Mouse (Mus musculus) yolk sac, embryonic 10.5 days (tissue): ENCODE data around the gene Zfp212.

Source experiments
- DNase-seq: peaks from one replicate; pipeline ENCODE4 v3.0.0-alpha.2; 2017; ENCODE audit warnings: low spot score

Zfp212 gene

DNA sequence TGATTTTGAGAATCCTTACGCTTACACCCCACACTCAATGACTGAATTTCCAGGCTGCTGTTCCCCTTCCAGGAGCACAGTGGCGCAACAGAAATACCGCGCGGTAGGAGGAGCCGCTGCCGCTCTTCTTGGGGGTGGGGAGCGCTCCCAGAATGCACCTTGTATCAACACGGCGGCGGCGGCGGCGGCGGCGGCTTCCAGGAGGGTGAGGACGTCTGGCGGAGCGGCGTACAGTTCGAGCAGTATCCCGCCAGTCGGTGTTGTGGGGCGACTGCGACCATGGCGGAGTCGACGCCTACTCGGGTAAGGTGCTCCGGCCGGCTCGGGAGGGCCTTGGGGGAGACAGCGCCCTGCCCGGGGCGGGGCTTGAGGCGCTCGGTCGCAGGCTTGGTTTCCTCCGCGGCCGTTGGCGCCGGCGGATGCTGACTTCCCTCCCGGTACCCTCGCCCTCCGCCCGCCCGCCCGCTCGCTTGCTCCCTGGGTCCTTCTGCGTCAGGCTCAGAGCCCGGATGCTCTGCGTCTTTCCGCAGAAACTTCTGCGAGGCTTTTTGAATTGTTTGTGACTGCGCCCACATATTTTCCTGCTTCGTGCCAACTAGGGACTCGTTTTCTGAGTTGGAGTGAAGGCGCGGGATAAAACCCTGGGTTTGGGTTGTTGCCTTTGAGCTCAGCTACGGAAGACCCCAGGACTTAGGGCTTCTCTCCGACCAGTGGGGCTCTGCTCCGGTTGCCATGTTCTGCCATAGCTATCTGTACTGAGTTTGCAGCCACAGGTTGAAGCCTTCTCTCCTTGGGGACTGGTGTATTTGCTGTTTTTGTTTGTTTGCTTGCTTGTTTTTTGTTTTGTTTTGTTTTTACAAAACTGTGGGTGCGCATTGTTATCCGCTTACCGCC is at the start of gene Zfp212:
Gene Zfp212, plus strand, starts transcription at position 30 of the 894 bp plus-strand sequence.
- peak; percentile 92 for DNase-seq

DNA sequence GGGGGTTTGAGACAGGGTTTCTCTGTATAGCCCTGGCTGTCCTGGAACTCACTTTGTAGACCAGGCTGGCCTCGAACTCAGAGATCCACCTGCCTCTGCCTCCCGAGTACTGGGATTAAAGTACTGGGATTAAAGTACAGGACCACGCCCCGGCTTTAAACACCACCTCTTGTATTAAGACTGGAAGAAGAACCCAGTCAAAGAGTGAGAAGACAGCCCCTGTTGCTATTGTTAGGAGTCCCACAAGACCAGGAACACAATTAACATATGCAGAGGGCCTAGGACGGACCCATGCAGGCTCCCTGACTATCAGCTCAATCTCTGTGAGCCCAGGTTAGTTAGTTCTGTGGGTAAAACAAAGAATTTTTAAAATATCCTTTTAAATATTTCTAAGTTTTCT is 48.0 kb upstream of the Zfp212 start:
- no peak for DNase-seq

DNA sequence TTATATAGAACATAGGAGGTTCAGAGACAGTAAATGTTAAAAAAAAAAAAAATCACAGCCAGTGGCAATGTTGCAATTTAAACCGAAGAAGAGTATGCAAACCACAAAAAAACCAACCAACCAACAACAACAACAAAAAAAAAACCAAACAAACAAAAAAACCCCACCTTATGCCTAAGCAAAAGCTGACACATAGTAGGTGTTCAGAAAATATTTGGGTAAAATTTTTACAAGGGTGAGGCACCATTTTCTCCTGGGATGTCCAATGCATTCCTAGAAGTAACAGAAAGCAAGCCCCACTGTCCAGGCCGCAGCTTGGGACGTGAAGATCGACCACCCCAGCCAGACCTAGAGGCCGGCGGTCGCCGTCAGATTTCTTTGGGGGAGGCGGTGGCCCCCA is 43.2 kb upstream of the Zfp212 start, which contains the start of gene Zfp282:
Gene Zfp282, plus strand, starts transcription at position 147 of the 400 bp plus-strand sequence.
- no peak for DNase-seq

DNA sequence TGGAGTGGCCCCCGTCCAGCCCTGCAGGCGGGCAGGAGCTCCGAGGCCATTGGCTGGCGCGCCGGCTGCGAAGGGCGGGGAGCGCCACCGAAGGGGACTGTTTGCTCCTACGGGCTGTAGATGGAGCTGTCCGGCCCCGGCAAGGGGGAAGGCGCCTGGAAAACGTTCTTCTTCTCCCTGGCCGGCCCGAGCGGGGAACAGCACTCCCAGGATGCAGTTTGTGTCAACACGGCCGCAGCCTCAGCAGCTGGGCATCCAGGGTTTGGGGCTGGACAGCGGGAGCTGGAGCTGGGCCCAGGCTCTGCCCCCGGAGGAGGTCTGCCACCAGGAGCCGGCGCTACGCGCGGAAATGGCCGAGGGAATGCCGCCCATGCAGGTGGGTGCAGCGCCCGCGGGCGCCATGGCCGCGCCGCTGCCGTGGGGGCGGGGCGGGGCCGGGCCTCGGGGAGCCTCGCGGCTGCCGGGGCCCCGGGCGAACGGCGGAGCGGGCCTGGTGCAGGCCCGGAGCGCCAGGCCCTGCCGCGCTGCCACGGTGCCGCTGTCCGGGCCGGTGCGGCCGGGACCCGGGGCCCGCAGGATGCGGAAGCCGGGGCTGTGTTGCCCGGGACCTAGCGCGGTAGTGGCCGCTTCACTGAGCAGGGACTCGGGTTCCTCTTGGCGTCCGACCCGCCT is 42.7 kb upstream of the Zfp212 start:
- peak; percentile 93 for DNase-seq

DNA sequence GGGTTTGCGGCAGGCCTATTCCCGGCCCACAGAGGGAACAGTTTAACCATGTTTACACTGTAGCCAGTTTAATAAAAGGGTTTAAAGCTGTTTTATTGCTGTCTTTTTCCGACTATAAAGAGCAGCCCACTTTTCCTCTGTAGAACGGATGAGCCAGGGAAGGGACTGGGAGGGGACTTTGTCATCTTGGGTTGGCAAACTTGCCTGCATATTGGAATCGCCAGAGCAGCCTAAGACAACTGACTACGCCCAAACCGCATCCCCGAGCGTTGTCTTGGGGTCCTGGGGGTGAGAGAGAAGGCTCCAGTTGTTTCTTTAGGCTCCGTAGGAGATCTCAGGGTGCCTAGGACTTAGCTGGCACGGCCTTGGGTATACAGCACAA is 42.2 kb upstream of the Zfp212 start:
- DNase-seq, result no peak

DNA sequence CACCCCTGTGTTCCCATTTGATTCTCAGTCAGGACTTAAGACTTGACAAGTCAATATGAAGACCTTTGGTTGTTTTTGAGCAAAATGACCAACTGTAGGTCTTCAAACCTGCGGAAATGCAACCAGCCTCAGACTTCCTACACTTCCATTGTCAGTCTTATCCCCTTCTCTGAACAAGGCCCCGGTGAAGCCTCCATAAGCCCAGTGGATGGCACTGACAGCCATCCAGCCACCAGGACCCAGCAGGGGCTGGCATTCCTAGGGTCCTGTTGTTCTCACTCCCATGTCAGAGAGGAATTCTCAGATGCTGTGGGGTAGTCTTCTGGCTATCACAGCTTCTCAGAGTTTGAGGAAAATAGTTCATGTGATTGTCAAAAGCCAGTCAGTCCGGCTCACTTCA is 41.7 kb upstream of the Zfp212 start:
- DNase-seq, result no peak

DNA sequence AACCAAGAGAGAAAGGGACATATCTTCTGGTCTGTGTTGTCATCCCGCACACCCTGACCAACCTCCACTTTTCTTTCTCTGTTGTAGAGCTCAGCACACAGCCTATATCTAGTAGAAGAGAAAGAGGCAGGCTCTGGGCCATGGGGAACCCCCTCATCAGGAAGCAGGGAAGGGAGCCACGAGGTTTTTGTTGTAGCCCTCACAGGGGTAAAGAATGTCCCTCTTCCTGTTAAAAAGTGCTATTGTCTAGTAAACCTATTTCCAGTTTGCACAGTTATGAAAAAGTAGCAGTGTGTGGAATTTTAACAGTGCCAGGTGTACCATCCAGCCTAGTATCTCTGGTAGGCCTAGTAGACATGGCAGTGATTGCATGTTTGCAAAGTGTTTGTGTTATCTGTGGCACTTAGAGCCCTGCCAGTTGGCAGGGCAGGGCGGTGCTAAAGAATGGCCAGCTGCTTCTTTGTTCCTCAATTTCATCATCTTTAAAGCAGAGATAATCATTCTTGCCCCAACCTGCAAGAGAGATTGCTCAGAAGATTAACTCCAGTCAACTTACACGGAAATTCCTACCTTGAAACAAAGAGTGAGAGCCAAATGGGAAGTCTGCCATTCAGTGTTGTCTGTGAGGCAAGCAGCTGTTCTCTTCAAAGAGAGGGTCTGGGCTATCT is 41.1 kb upstream of the Zfp212 start:
- no peak for DNase-seq

DNA sequence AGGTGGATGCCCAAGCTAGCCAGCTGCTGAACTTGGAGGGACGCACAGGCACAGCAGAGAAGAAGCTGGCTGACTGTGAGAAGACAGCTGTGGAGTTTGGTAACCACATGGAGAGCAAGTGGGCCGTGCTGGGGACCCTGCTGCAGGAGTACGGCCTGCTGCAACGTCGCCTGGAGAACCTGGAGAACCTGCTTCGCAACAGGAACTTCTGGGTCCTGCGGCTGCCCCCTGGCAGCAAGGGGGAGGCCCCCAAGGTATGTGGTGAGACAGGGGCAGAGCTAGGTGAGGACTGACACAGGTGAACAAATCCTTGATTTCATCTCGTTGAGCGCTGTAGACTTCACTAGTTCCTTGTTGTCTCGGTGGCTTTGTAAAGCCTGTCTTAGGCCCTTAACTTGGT is 40.1 kb upstream of the Zfp212 start:
- no peak for DNase-seq

DNA sequence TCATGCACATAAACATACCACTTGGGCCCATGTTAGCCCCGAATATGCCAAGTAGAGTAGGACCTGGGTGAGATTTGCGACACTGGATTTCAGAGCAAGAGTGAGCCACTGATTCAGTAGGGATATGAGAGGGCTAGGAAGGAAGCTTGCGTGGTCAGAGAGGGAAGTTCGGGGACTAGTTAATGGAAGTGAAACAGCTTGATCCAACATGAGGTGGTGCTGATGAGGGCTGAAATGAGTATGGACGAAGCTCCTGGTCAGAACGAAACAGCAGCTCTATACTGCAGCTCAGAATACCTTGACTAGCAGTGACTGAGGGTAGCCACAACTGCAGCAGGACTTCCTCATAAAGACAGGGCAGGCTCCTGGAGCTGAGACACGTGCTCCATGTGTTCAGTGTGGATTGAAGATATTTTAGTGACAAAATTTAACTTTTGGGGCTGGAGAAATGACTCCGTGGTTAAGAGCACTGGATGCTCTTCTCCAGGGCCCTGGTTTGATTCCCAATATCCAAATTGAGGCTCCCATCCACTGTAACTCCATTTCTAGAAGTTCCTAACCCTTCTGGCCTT is 31.4 kb upstream of the Zfp212 start:
- DNase-seq, result no peak

DNA sequence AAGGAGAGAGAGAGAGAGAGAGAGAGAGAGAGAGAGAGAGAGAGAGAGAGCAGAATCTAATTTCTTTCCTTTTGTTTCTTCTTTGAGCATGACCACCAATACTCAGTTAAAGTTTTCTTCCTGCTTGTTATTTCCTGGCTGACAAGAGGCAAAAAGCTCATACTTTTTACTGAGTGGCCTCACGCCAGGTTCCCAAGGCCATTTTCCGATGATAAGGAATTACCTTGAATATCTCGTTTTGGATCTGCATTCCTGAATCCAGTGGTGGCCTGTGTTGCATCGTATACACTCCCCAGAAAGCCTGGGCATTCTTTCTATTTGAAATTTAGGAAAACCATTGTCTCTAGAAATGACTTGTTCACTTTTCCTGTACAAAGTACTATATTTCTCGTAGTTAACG is 20.9 kb upstream of the Zfp212 start:
- no peak for DNase-seq

DNA sequence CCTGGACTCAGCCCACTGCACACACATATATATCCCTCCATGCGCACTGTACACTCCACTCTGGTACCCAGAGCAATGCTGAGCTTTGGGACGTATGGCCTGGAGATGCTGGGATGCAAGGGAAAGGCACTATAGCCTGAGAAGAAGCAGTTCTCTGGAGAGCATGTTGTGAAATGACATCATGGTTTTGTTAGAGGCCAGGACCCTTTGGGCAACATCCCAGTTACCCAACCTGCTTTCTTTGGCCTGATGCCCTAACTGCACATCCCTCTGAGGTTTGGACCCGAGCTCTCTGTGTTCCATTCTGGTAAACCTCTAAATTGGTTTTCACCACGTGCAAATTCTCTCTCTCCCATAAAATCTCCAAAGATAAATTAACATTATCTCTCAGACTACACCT is 16.7 kb upstream of the Zfp212 start:
- DNase-seq, result no peak

DNA sequence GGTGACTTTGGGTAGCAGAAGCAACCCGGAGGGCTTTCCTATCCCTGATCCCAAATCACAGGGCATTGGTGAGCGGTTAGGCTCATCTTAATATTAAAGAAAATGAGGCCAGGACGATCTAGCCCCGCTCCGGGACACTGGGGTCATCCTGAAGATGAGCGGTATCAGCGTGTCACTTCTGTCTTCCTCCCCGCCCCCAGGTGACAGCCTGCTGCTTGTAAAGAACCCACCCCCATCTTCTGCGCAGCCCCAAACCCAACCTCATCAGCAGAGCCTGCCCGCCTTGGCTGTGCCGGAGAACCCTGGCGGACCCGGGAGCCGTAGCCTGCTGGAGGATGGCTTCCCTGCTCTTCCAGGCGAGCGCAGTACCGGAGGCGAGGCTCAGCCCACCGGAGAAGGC is 15.9 kb upstream of the Zfp212 start:
- no peak for DNase-seq

DNA sequence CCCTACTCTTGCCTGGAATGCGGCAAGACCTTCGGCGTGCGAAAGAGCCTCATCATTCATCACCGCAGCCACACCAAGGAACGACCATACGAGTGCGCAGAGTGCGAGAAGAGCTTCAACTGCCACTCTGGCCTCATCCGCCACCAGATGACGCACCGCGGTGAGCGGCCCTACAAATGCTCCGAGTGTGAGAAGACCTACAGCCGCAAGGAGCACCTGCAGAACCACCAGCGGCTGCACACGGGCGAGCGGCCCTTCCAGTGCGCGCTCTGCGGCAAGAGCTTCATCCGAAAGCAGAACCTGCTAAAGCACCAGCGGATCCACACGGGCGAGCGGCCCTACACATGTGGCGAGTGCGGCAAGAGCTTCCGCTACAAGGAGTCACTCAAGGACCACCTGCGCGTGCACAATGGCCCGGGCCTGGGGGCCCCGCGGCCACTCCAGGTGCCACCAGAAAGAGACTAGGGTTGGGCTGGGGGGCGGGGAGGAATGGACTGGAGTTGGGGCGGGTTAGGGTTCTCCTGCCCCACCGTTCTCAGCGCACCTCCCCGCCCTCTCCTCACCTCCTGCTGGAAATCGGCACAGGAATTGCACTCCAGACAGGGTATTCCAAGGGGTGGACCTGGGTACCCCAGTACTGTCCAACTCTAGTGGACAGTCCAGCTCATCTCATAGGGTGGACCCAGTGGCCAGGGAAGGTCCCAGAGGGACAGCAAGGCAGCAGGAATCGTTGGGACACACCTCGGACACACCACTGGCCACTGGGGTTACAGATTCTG is 15.2 kb upstream of the Zfp212 start:
- DNase-seq, result no peak

DNA sequence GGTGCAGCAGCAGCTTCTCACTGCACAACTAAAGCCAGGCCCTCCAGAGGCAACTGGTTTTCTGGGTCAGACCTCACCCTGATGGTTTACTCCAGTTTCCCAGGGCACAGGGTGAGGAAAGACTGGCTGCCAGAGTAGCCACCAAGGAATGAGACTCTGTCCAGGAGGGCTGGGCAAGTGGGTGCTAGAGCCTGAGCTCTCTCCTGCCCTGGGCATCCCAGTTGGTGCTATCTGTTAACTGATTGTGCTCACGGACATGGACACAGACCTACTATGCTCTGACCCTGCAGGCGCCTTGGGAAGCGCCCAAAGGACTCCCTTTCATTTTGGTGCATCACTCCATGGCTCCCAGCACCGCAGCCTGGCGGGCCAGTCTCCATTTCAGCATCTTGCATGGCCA is 13.9 kb upstream of the Zfp212 start:
- DNase-seq, result no peak

DNA sequence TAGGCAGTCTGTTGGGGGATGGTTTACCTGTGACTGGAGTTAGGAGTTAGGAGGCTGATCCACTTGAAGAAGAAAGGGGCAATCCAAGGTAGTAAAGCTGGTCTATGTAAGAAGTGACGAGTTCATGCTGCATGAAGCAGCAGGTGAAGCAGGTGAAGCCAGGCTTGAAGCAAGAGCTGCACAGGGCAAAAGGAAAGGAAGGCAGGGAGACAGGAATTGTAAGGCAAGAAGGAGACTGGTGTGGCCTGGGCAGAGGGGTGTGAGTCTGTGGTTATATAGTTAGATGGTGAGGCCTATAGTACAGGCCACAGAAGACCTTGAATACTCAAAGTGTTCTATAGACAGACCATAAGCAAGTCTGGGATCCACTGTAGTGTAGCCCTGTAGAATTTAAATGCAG is 11.3 kb upstream of the Zfp212 start:
- DNase-seq, result no peak

DNA sequence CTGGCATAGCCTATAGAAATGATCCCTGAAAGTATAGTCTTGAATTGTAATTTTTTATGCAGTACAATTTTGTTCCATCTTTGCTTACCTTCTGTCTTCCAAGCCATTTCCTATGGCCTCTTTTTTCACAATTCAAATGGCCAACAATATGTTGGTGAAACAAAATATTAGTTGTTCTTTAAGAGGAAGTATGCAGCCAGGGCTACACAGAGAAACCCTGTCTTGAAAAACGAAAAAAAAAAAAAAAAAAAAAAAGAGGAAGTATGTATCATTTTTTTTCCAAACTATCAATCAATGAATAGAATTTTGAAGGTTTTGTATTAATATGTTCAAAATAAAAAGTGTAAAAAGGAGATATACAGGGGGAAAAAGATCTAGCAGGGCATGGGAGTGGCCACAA is 8.6 kb upstream of the Zfp212 start:
- DNase-seq, result no peak

DNA sequence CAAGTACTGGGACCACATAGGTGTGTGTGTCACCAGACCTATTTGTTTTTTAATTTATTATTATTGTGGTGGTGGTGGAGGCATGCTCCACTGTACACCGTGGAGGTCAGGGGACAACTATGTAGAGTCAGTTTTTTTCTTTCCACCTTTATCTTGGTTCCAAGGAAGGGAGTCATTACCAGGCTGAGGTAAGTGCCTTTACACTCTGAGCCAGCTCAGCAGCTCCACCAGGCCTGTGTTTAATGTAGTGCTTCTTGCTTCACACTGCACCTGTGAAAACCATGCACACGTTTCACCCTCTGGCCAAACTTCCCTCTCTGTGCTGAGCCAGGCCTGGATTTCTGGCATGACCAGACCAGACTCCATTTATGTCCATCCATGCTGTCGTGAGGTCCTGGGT is 7.3 kb upstream of the Zfp212 start:
- peak; percentile 11 for DNase-seq

DNA sequence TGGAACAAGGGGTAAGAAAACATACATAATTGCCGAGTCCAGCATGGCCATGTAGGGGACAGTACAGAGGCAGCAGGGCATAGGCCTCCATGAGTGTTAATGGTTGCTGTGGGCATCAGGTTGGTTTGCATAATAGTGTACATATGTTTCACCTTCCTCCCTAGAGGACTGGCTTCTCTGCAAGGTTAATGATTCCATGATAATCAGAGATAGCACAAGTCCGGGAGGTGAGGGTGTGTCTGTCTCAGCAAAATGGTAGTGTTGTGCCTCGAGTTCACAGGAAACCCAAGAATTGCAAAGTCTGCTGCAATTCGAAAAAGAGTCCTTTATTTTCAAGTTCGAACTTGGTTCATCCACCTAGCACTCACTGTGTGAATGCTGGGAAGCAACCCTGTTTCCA is 3.2 kb upstream of the Zfp212 start:
- DNase-seq, result peak; percentile 55

DNA sequence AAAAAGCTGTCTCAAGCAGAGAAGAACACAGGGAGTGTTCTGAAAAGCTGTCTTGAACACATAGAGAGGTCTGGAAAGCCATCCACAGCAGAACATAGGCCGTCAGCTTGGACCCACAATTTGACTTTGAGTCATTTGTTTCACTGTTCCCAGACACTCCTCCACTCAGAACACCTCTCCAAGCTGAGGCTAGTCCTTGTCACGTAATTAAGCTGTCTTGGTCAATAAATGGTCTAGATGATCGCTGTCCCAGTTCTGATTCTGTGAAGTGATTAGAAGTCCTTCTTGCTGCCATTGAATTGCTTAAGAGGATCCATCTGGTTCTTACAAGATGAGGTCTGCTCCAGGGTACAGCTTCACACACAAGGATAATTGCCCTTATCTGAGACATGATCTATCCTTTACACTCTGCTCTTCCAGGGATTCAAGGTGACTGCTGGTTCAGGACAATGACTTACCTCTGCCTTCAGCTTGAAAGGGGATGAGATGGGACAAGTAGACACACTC is 1.5 kb upstream of the Zfp212 start:
- no peak for DNase-seq

DNA sequence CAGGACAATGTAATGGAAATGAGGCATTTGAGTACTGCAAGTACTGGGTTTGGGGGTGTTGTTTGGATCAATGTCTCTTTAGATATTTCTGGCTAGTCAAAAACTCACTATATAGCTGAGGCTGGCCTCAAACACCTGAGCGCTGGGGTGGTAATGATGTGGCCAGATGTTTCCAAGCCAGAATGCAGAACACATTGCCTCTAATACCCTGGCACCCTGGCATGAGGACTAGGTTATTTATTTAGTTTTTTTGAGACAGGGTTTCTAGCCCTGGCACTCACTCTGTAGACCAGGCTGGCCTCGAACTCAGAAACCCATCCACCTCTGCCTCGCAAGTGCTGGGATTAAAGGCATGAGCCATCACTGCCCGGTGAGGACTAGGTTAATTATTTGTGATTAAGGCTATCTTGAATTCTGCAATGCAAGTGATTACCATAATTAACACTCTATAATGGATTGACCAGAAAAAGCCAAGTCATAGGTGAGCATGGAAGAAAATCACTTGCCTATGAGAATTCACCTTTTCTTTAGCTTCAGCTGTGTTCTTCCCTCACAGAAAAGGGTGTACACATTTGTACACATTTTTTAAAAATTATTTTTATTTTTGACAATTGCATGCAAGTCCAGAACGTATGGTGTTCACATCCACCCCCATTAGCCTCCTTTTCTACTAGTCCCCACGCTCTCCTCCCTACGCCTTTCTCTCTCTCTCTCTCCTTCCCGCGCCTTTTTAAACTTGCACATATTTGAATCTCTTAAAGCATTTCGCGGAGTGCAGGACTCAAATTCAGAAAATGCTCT is 430 bp upstream of the Zfp212 start:
- DNase-seq, result no peak

DNA sequence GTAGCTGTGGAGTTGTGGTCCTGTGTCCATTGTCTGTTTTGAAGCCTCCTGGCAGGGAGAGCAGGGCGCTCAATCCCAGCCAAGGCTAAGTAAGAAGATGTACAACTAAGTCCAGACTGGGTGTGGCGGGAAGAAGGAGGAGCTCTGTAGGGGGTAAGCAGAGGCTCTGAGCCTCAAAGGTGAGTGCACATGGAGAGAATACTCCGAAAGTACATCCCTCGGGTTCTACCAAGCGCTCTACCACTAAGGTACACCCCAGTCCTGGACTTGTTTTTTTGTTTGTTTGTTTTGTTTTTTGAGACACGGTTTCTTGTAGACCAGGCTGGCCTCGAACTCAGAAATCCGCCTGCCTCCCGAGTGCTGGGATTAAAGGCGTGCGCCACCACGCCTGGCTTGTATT is 22.2 kb downstream of the Zfp212 start:
- no peak for DNase-seq
